Mouse (Mus musculus): Measurements from ENCODE around the gene Fras1. TPM values are rescaled to one million over a fixed set of nuclear protein-coding genes. Genes with fewer than 3 reads are reported as not detected.

The Fras1 gene
- total and polyA plus RNA-seq, 3 experiments: 0.02 to 0.23 (median 0.11) TPM

DNA sequence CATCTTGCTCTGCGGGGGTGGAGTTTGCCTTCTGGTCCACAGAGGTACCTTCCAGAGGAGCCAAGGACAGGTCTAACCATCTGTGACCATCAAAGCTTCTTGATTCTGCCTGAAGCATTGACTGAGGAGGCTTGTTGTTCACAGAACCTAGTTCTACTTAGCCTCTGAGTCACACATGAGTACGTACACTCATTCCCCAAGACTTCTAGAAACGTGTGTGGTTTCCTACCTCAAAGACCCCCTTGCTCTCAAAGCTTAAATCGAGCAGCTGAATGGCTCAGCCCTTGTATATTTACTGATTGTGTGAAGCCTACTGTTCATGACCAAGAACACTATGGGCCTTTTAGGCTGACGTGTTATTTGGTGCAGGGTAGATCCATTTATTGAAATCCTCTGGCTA, 344.8 kb downstream of the Fras1 start:
- Histone ChIP-seq H3K9me3 (replicated peaks) (no peaks in the 10 kb centered on the region), H3K4me1 (ENCODE audit: insufficient read depth, low read depth, low read length) (peaks cover 23% of the 10 kb centered on the region), H3K27me3 (ENCODE audit: insufficient read depth, low read length) (peaks cover 47% of the 10 kb centered on the region), H3K4me3 (ENCODE audit: low read depth, low read length) (no peak overlapping the region), H3K36me3 (replicated peaks) (no peaks in the 10 kb centered on the region)
- DNase-seq (ENCODE audit: low spot score) (no peak), ATAC-seq (ENCODE audit: extremely low read depth, insufficient number of reproducible peaks, low FRiP score, poor library complexity, severe bottlenecking) (no peak)
- TF ChIP-seq TAL1 (conservative IDR thresholded peaks at IDR 0.05; ENCODE audit: low read depth, low read length): no peak
- TF ChIP-seq POLR2AphosphoS5 (IDR thresholded peaks at IDR 0.05; ENCODE audit: insufficient replicate concordance, low read depth, low read length): no peak
- no peak for TF ChIP-seq CTCF (IDR thresholded peaks at IDR 0.05; ENCODE audit: low read depth, low read length)
- TF ChIP-seq GATA2 (IDR thresholded peaks at IDR 0.05; ENCODE audit: borderline replicate concordance, low read depth, low read length): no peak
- TF ChIP-seq GATA1 (IDR thresholded peaks at IDR 0.05; ENCODE audit: borderline replicate concordance, low read length): no peak

GRCm38 (mm10) chr5:96719221-96719620, 345.5 kb downstream of the Fras1 start:
- TF ChIP-seq GATA2 (IDR thresholded peaks at IDR 0.05; ENCODE audit: borderline replicate concordance, low read depth, low read length) (no peak), TAL1 (conservative IDR thresholded peaks at IDR 0.05; ENCODE audit: low read depth, low read length) (no peak), GATA1 (IDR thresholded peaks at IDR 0.05; ENCODE audit: borderline replicate concordance, low read length) (no peak), CTCF (IDR thresholded peaks at IDR 0.05; ENCODE audit: low read depth, low read length) (no peak), POLR2AphosphoS5 (IDR thresholded peaks at IDR 0.05; ENCODE audit: insufficient replicate concordance, low read depth, low read length) (no peak)
- Histone ChIP-seq H3K9me3 (replicated peaks) (no peaks in the 10 kb centered on the region), H3K36me3 (replicated peaks) (no peaks in the 10 kb centered on the region), H3K27me3 (ENCODE audit: insufficient read depth, low read length) (peaks cover 49% of the 10 kb centered on the region), H3K4me1 (ENCODE audit: insufficient read depth, low read depth, low read length) (peaks cover 22% of the 10 kb centered on the region), H3K4me3 (ENCODE audit: low read depth, low read length) (no peak overlapping the region)
- DNase-seq (ENCODE audit: low spot score) (no peak), ATAC-seq (ENCODE audit: extremely low read depth, insufficient number of reproducible peaks, low FRiP score, poor library complexity, severe bottlenecking) (no peak)

GRCm38 (mm10) chr5:96722690-96723089, 348.9 kb downstream of the Fras1 start:
- DNase-seq (ENCODE audit: low spot score): no peak
- no peak for TF ChIP-seq GATA2 (IDR thresholded peaks at IDR 0.05; ENCODE audit: borderline replicate concordance, low read depth, low read length)
- TF ChIP-seq GATA1 (IDR thresholded peaks at IDR 0.05; ENCODE audit: borderline replicate concordance, low read length): no peak
- TF ChIP-seq TAL1 (conservative IDR thresholded peaks at IDR 0.05; ENCODE audit: low read depth, low read length): no peak
- TF ChIP-seq POLR2AphosphoS5 (IDR thresholded peaks at IDR 0.05; ENCODE audit: insufficient replicate concordance, low read depth, low read length): no peak
- TF ChIP-seq CTCF (IDR thresholded peaks at IDR 0.05; ENCODE audit: low read depth, low read length): no peak
- Histone ChIP-seq H3K4me3 (ENCODE audit: low read depth, low read length) (no peak overlapping the region), H3K27me3 (ENCODE audit: insufficient read depth, low read length) (peaks cover 35% of the 10 kb centered on the region), H3K9me3 (replicated peaks) (no peaks in the 10 kb centered on the region), H3K36me3 (replicated peaks) (no peaks in the 10 kb centered on the region), H3K4me1 (ENCODE audit: insufficient read depth, low read depth, low read length) (no peaks in the 10 kb centered on the region)
- no peak for ATAC-seq (ENCODE audit: extremely low read depth, insufficient number of reproducible peaks, low FRiP score, poor library complexity, severe bottlenecking)

DNA sequence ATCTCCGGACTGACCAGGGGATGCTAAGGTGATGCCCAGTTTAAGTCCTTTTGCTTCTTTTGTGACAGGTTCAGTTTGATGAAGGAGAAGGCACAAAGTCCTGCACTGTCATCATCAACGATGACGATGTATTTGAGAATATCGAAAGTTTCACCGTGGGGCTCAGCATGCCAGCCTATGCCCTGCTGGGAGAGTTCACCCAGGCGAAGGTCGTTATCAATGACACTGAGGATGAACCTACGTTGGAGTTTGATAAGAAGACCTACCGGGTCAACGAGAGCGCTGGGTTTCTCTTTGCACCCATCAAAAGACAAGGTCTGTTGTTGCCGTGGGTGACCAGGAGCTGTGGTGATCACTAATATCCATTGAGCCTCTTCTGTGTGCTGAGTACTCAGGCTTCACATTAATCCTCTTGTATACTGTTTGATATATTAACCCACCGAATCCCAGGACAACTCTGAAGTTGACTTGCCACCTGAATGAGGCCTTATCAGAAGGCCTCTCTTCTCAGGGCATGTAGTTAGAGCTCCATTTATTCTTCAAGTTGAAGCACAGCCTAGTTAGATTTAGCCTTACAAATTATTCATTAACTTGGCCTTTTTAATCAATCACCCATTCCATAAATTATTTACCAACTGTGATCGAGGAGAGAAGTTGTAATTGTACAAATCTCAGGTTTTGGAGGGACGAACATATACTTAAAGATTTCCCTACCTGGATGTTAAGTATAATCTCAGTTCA, 365.6 kb downstream of the Fras1 start:
- no peak for ATAC-seq (ENCODE audit: extremely low read depth, insufficient number of reproducible peaks, low FRiP score, poor library complexity, severe bottlenecking)
- no peak for DNase-seq (ENCODE audit: low spot score)

GRCm38 (mm10) chr5:96747195-96747984, 373.6 kb downstream of the Fras1 start:
- ATAC-seq (ENCODE audit: extremely low read depth, insufficient number of reproducible peaks, low FRiP score, poor library complexity, severe bottlenecking) (no peak), DNase-seq (ENCODE audit: low spot score) (no peak)
- no peak overlapping the region for H3K4me3 ChIP-seq (ENCODE audit: low read depth, low read length)
- H3K9me3 ChIP-seq (replicated peaks): no peaks in the 10 kb centered on the region
- peaks cover 36% of the 10 kb centered on the region for H3K27me3 ChIP-seq (ENCODE audit: insufficient read depth, low read length)
- no peaks in the 10 kb centered on the region for H3K36me3 ChIP-seq (replicated peaks)
- H3K4me1 ChIP-seq (ENCODE audit: insufficient read depth, low read depth, low read length): peaks cover 5% of the 10 kb centered on the region; the same call in 1 of the 2 replicates
- TF ChIP-seq POLR2AphosphoS5 (IDR thresholded peaks at IDR 0.05; ENCODE audit: insufficient replicate concordance, low read depth, low read length) (no peak), GATA1 (IDR thresholded peaks at IDR 0.05; ENCODE audit: borderline replicate concordance, low read length) (no peak), TAL1 (conservative IDR thresholded peaks at IDR 0.05; ENCODE audit: low read depth, low read length) (no peak), GATA2 (IDR thresholded peaks at IDR 0.05; ENCODE audit: borderline replicate concordance, low read depth, low read length) (no peak), CTCF (IDR thresholded peaks at IDR 0.05; ENCODE audit: low read depth, low read length) (no peak)

More for the DNA sequence above, 365.6 kb downstream of the Fras1 start:
- Histone ChIP-seq H3K4me1 (ENCODE audit: insufficient read depth, low read depth, low read length) (no peaks in the 10 kb centered on the region), H3K36me3 (replicated peaks) (no peaks in the 10 kb centered on the region), H3K4me3 (ENCODE audit: low read depth, low read length) (no peak overlapping the region), H3K9me3 (replicated peaks) (no peaks in the 10 kb centered on the region), H3K27me3 (ENCODE audit: insufficient read depth, low read length) (peaks cover 17% of the 10 kb centered on the region)
- TF ChIP-seq GATA1 (IDR thresholded peaks at IDR 0.05; ENCODE audit: borderline replicate concordance, low read length) (no peak), GATA2 (IDR thresholded peaks at IDR 0.05; ENCODE audit: borderline replicate concordance, low read depth, low read length) (no peak), POLR2AphosphoS5 (IDR thresholded peaks at IDR 0.05; ENCODE audit: insufficient replicate concordance, low read depth, low read length) (no peak), TAL1 (conservative IDR thresholded peaks at IDR 0.05; ENCODE audit: low read depth, low read length) (no peak), CTCF (IDR thresholded peaks at IDR 0.05; ENCODE audit: low read depth, low read length) (no peak)

DNA sequence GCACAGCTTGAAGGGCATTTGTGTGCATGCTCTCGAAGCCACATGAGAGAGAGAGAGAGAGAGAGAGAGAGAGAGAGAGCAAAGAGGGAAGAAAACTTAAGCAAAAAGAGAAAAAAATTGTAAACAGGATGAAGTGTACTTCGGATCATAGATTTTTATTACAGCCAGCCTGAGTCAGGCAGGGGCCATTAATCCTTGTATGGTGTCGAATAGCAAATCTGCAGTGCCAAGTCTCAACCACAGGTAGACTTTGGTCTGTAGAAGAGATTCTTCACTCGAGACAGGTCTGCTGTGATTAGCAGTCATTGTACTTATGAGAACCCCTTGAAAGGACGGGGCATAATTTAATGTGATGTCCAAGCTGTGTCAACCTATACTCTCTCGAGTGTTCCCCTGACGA, 383.9 kb downstream of the Fras1 start:
- no peaks in the 10 kb centered on the region for H3K36me3 ChIP-seq (replicated peaks)
- no peak for DNase-seq (ENCODE audit: low spot score)
- H3K4me1 ChIP-seq (ENCODE audit: insufficient read depth, low read depth, low read length): no peaks in the 10 kb centered on the region
- TF ChIP-seq GATA1 (IDR thresholded peaks at IDR 0.05; ENCODE audit: borderline replicate concordance, low read length) (no peak), CTCF (IDR thresholded peaks at IDR 0.05; ENCODE audit: low read depth, low read length) (no peak)
- H3K27me3 ChIP-seq (ENCODE audit: insufficient read depth, low read length): peaks cover 4% of the 10 kb centered on the region
- H3K9me3 ChIP-seq (replicated peaks): no peaks in the 10 kb centered on the region
- ATAC-seq (ENCODE audit: extremely low read depth, insufficient number of reproducible peaks, low FRiP score, poor library complexity, severe bottlenecking): no peak
- no peak overlapping the region for H3K4me3 ChIP-seq (ENCODE audit: low read depth, low read length)

All from G1E (cell line).